Mouse (Mus musculus): ENCODE results near the gene Acss2.

The Acss2 gene

DNA sequence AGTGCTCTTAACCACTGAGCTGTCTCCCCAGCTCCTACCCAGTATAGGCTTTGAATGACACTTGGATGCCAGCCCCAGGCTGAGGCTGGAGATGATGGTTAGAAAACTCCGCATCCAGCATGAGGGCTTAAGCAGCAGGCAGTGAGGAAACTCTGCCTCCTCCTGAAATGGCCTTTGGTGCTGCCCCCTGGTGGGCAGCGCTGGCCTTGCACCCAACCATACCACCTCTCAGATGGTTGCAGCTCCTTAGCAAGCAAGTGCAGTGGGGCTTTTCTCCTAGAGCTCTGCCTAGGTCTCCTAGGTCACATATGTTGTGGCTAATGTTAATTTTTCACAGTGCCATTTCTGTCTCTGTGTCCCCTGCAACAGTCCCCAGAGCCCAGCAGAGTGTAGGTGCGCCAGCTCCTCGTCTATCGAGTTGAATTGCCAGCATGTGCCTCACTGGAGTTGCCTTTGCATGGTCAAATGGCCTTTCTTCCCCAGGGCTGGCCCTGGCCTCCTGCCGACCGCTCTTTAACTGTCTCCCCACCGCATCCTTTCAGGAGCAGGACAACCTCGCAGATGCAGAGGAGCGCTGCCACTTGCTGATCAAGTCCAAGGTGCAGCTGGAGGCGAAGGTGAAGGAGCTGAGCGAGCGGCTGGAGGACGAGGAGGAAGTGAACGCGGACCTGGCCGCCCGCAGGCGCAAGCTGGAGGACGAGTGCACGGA, 109.4 kb downstream of the Acss2 start:
- intact Hi-C loops (cut with DNase I), result loop anchor here (2.0 kb wide), 1 partner anchor 114 kb away; no protein-coding TSS in a partner anchor

DNA sequence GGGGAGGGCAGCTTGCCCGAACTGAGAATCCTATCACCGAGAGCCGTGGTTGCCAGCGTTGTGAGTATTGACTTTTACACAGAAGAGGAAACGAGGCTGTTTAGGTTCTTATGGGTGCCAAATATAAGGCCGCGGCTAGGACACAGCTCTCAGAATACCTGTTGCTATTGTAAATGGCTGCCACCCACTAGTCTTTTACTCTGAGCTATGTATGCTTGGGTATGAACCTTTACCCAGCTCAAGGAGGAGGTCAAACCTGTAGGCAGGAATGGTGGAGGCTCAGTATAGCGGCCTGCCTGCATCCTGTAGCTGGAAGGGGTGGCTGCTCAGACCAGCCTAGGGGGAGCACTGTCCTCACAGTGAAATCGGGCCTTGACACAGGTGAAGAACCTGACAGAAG, 110.4 kb downstream of the Acss2 start:
- intact Hi-C loops (cut with DNase I), result no loop called here

DNA sequence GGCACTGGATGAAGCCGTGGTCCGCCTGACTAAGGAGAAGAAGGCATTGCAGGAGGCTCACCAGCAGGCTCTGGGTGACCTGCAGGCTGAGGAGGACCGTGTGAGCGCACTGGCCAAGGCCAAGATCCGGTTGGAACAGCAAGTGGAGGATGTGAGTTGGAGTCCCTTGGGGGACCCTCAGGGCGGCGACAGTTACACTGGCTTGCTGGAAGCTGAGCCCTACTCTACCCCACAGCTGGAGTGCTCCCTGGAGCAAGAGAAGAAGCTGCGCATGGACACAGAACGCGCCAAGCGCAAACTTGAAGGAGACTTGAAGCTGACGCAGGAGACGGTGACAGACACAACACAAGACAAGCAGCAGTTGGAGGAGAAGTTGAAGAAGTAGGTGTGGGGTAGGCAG, 110.8 kb downstream of the Acss2 start:
- intact Hi-C loops (cut with DNase I), result no loop called here

DNA sequence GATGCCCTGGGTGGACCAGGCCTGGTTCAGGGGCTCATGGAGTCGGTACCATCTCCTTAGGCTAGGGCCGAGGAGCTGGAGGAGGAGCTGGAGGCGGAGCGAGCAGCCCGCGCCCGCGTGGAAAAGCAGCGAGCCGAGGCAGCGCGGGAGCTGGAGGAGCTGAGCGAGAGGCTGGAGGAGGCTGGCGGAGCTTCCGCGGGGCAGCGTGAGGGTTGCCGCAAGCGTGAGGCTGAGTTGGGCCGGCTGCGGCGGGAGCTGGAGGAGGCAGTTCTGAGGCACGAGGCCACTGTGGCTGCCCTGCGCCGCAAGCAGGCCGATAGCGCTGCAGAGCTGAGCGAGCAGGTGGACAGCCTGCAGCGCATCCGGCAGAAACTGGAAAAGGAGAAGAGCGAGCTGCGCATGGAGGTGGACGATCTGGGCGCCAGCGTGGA, 111.5 kb downstream of the Acss2 start:
- intact Hi-C loops (cut with DNase I), result no loop called here

DNA sequence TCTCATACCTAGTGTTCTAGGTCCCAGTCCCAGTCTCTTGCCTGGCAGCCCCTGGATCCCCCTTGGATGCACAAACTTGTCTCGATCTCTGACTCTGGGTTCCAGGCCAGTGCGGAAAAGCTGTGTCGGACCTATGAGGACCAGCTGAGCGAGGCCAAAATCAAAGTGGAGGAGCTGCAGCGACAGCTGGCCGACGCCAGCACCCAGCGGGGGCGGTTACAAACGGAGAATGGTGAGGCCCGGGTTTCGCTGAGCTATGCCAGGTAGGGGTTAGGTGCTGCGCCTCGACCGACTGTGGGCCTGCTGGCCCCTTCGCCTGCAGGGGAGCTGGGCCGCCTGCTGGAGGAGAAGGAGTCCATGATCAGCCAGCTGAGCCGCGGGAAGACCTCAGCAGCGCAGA, 112.4 kb downstream of the Acss2 start:
- intact Hi-C loops (cut with DNase I), result no loop called here

DNA sequence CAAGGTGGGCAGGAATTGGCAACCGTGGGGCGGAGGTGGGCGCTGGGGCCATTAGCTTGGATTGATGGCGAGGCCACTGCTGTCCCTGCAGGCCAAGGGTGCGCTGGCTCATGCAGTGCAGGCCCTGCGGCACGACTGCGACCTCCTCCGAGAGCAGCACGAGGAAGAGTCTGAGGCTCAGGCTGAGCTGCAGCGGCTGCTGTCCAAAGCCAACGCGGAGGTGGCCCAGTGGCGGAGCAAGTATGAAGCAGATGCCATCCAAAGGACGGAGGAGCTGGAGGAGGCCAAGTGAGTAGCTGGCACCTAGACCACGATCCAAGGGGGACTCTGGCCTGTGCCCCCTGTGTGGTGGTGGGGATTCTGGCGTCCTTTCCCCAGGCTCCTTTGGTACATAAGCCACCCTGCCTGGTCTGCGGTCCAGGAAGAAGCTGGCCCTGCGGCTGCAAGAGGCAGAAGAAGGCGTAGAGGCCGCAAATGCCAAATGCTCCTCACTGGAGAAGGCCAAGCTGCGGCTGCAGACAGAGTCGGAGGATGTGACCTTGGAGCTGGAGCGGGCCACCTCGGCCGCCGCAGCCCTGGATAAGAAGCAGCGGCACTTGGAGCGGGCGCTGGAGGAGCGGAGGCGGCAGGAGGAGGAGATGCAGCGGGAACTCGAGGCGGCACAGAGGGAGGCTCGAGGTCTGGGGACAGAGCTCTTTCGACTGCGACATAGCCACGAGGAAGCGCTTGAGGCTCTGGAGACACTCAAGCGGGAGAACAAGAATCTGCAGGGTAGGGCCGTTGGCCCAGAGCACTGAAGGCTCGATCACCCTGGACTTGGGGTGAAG, 113.1 kb downstream of the Acss2 start:
- intact Hi-C loops (cut with DNase I), result no loop called here

DNA sequence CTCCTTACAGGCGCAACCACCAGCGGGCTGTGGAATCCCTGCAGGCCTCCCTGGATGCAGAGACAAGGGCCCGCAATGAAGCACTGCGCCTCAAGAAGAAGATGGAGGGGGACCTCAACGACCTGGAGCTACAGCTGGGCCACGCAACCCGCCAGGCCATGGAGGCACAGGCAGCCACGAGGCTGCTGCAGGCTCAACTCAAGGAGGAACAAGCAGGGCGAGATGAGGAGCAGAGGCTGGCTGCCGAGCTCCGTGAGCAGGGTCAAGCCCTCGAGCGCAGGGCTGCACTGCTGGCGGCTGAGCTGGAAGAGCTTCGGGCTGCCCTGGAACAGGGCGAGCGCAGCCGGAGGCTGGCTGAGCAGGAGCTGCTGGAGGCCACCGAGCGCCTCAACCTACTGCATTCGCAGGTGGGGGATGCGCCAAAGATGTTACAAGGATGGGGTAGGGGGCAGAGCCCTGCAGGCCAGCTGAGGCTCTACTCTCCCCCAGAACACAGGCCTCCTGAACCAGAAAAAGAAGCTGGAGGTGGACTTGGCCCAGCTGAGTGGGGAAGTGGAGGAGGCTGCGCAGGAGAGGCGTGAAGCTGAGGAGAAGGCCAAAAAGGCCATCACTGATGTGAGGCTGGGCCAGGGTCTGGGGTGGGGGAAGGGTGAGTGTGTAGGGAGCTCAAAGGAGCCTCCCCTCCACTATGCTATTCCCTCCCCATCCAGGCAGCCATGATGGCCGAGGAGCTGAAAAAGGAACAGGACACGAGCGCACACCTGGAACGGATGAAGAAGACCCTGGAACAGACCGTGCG, 114.6 kb downstream of the Acss2 start:
- intact Hi-C loops (cut with DNase I), result no loop called here

DNA sequence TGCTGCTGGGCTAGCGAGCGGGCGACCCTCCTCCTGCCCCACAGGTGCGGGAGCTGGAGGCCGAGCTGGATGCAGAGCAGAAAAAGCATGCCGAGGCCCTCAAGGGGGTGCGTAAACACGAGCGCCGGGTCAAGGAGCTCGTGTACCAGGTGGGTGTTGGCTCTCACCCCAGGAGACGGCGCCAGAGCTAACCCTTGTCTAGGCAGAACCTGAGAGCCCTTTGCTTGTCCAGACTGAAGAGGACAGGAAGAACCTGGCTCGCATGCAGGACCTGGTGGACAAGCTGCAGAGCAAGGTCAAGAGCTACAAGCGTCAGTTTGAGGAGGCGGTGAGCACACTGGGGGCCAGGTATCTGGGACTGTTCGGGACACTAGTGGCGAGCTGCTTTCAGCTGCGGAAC, 115.4 kb downstream of the Acss2 start:
- intact Hi-C loops (cut with DNase I), result no loop called here

DNA sequence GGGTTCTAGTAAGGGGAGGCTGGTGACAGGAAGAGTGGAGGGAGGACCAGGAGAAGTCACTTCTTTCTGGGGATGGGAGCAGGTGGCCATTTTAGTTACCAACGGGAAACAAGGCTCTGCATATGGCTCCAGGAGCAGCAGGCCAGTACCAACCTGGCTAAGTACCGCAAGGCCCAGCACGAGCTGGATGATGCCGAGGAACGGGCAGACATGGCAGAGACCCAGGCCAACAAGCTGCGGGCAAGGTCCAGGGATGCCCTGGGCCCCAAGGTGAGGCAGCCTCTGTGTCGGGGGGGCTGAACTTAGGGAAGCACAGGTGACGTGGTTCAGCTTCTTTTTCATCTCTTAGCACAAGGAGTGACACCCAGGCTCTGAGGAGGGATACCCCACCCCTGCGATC, 116.0 kb downstream of the Acss2 start:
- intact Hi-C loops (cut with DNase I), result no loop called here

DNA sequence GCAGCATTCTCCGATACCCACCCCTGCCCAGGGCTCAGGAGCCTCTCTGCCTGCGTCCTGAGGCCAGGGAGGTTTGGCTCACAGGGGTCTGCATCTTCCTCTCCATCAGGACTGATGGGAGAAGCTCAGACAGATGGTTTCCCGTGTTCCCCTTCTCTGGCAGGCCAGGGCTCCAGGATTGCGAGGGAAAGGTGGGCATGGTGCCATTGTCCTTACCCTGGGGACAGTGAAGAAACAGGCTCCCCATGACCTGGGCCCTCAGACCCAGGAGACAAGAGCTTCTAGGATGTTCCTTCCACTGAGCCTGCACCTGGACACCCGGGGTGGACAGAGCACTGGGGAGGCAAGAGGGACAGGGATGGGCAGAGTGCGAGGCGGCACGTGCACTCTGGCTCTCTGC, 116.8 kb downstream of the Acss2 start:
- intact Hi-C loops (cut with DNase I), result no loop called here

Small RNA genes lying within 50 kb of the gene (microRNA-seq; reads per million reads assigned to microRNA genes)
- gene Mir499, result 0.99 to 1.6 reads per million in 2 experiments
